Mouse (Mus musculus) ovary, adult 18-20 months (tissue): ENCODE results near the gene D8Ertd738e.
"Not testable (repeated sequence)": the region's sequence is repeated elsewhere in the genome, so short reads cannot be mapped to it uniquely, and the experiment has no call there.

ENCODE experiments used
- DNase-seq: peaks from one replicate; pipeline ENCODE4 v3.0.0; 2022; ENCODE audit warnings: low spot score, mixed read lengths

The D8Ertd738e gene

DNA sequence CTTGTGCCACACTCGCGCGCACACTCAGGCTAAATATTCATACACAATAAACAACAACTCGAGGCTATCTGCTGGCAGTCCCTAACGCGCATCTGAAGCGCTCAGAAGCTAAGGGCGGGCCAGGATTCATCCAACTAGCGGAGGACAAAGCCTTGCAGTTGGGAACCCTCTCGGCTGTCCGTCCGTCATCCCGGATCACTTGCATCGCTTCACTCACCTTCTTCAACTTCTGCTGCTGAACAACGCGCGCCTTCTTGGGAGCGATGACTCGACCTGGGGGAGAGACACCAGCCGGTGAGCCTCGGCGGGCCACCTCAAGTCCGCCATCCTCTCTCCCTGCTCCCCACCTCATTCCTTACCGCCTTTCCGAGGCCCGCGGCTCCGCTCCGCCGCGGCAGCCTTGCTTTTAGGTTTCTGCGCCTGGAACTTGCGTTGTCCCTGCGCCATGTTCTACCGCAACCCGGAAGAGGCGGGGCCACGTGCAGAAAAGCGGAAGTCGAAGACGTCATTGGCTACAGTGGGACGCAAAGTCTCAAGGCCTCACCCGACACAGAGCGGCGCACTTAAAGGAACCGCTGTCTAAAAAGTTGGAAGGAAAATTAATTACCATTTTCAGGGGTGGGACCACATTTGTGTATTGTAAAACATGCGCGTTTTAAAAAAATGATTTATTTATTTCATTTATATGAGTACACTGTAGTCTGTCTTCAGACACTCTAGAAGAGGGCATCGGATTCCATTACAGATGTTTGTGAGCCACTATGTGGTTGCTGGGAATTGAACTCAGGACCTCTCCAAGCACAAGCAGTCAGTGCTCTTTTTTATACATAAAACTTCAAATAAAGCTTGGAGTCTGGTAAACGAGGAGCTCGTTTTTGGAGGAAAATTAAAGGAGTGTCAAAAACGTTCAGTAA lies at the start of gene D8Ertd738e:
Gene D8Ertd738e, minus strand, starts transcription at position 463 of the 914 bp plus-strand sequence.
- DNase-seq: peak; percentile 79

DNA sequence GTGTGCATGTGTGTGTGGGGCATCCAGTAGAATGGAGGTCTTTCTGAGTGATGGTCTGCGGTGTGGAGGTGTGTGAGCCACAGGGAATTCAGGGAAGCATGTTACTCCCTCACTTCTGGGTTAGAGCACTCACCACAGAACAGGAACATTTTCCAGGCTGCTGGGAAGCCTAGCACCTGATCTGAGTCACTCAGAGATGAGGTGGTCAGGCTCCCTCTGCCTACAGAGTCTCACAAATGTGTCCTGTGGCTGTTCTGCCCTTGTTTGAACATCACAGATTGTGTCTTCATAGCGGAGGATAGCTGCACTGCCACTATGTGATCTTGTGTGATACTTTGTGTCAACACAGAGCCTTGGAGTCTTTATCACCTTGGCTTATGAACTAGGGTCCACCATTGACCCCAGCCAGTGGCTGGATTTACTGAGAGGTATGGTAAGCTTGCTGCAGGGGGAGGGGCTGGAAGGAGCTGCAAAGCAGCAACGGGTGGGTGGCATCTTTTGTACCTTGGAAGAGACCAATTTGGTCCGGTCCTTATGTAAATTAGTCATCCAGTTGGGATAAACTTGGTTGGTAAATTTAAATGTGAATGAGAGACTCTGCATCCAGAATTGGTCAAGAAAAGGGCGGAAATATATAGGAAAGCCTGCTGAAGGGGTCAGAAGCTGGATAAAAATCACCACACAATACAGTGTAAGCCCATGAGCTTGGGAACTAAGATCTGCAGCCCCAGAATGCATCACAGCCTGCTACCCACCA lies 47.7 kb upstream of the D8Ertd738e start:
- DNase-seq: no peak

GRCm38 (mm10) chr8:84291688-84292087 lies 42.2 kb upstream of the D8Ertd738e start:
- no peak for DNase-seq

GRCm38 (mm10) chr8:84291086-84291485 lies 41.6 kb upstream of the D8Ertd738e start:
- DNase-seq: no peak

DNA sequence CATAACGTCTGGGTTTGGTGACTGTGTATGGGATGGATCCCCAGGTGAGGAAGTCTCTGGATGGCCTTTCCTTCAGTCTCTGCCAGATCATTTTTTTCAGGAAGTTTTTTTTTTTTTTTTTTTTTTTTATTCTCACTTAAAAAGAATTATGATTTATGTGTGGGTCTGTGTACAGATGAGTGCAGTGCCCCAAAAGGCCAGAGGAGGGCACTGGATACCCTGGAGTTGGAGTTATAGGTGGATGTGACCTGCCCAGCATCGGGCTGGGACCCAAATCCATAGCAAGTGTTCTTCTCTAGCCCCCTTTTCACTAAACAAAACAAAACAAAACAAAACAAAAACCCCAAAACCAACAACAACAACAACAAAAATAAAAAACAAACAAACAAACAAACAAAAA lies 39.4 kb upstream of the D8Ertd738e start:
- no peak for DNase-seq

DNA sequence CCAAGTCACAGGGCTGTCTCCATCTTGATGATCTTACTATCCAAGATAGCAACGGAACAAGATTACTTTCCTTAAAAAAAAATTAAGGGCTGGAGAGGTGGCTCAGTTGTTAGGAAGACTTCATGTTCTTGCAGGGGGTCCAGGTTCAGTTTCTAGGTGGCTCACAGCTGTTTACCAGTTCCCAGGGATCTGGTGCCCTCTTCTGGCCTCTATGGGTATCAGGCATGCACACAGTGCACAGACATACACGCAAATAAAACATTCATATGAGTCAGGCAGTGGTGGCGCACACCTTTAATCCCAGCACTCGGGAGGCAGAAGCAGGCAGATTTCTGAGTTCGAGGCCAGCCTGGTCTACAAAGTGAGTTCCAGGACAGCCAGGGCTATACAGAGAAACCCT lies 36.1 kb upstream of the D8Ertd738e start:
- not testable (repeated sequence) for DNase-seq

- no peak for DNase-seq
Measured at GRCm38 (mm10) chr8:84284608-84285063, 35.1 kb upstream of the D8Ertd738e start.

DNA sequence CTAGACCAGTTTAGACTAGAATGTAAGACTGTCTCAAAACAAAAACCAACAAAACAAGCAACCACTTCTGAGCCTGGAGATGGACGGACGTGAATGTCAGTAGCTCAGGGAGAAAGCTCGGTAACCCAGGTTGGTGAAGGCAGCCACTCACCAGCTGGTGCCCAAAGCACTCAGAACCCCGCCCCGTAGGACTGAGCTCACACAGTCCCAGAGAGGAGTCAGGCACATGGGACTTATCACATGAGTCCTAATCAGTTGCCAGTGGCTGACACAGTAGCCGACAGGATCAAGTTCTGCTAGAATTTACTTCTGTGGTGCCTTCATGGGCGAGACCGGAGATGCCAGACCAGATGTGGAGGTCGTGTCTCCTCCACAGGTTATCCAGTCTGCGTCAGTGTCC lies 31.3 kb upstream of the D8Ertd738e start:
- no peak for DNase-seq

- DNase-seq: no peak
Measured at GRCm38 (mm10) chr8:84276447-84276846, 26.9 kb upstream of the D8Ertd738e start.

DNA sequence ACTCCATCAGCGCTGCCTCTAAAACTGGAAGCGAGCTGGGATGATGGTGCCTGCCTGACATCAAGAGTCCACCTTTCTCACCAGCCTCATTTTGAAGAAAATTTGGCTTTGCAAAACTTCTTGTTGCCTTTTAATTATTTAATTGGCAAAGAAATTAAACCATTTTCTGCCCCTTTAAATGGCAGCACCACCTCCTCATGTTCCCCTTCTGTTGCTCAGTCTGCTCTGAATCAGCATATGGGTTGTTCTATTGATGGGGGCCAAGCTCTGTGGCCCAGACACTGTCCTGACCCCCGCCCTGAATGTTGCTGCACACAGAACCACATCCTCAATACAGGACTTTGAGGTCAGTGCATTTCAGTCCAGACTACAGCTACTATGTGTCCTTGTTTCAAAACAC lies 24.4 kb upstream of the D8Ertd738e start:
- no peak for DNase-seq

DNA sequence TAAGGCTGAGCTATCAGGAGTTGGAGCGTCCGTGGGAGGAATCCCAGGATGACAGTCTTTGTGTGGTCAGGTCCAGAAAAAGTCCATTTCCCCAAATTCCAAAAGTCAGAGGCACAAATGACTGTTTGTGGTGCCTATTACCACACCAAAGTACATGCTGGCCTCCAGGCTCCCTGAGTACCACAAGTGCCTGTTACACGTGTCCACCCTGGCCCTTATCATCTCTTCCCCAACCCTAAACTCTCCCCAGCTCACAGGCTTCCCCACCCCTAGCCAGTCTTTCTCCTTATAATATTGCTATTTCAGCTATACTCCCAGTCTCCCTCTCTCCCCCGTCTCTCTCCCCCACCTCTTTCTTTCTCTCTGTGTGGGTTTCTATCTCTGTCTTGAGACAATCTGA lies 22.8 kb upstream of the D8Ertd738e start:
- DNase-seq: no peak

DNA sequence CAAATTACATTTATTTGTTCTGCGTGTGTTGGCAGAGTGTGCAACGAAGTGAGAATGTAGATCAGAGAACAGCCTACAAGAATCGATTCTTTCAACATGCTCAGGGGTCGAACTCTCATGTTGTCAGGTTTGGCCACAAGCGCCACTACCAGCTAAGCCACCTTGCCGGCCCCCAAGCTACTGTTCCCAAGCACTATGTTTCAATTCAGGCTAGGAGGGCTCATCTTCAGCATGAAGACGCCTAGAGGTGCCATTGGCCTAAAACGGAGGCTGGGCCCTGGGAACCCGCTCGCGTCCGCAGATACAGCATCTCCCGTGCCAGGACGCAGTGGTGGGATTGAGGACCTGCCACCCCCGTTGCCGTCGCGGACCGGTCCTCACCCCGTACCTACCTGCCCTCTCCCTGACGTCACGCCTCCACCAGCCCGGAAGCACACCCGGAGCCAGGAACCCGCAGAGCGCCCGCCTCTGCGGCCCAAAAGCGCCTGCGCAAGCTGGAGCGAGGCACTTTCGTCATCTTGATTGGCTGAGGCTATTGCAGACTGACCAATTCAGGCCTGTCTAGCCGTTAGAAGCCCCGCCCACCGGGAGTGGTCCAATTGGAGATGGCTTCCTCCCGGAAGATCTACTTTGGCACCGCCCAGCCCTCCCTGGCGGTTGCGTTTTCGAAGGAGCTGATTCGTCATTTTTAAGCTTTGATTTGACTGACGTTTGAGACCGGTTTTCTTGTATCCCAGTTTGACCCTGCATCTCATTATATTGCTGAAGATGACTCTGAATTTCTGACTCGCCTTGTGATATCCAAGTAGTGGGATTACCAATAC lies 20.6 kb upstream of the D8Ertd738e start, which contains the start of gene Ccdc130:
Gene Ccdc130, minus strand, starts transcription at position 431 of the 824 bp plus-strand sequence.
- peak; percentile 100 for DNase-seq

- no peak for DNase-seq
Measured at GRCm38 (mm10) chr8:84261098-84261497, 11.6 kb upstream of the D8Ertd738e start.

GRCm38 (mm10) chr8:84256822-84257610 lies 7.5 kb upstream of the D8Ertd738e start, which contains the start of gene Mri1:
Gene Mri1, minus strand, starts transcription at chr8:84257326.
- DNase-seq: peak; percentile 79

- DNase-seq: no peak
Measured at GRCm38 (mm10) chr8:84256458-84256821, 6.9 kb upstream of the D8Ertd738e start.

- DNase-seq: no peak
Measured at GRCm38 (mm10) chr8:84255858-84256257, 6.3 kb upstream of the D8Ertd738e start.

DNA sequence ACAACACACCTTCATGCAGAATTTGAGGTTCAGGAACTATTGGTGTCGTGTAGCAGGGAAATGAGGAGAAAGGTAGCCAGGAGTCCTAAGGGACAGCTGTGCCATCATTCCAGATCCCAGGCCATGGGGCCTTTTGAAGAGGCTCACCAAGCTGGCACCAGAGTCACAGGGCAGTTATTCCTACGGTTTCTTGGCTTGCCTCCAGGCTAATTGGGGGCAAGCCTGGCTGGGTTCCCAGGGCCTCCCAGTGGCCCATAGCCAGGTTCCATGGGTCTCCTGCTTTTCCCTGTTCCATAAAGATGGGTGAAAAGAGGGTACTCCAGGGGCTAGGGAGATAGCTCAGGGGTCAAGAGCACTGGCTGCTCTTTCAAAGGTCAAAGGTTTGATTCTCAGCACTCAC lies 7.7 kb downstream of the D8Ertd738e start:
- no peak for DNase-seq

DNA sequence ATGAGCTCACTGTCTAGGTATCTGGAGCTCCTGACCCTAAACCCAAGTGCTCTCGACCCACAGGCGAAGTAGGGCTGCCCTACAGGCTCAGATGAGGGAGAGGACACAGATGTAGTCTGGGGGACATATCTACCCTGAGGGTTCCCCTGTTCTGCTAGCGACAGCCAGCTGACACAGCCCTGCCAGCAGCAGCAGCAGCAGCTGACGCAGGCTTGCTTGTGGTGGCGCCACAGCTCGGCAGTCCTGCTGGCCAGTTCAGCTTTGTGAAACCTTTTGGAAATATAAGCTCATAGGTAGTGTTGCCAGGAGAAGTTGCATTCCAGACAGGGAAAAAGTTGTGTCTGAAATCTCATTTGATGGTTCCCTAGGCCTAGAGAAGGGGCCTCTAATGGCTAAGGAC lies 8.4 kb downstream of the D8Ertd738e start:
- no peak for DNase-seq

DNA sequence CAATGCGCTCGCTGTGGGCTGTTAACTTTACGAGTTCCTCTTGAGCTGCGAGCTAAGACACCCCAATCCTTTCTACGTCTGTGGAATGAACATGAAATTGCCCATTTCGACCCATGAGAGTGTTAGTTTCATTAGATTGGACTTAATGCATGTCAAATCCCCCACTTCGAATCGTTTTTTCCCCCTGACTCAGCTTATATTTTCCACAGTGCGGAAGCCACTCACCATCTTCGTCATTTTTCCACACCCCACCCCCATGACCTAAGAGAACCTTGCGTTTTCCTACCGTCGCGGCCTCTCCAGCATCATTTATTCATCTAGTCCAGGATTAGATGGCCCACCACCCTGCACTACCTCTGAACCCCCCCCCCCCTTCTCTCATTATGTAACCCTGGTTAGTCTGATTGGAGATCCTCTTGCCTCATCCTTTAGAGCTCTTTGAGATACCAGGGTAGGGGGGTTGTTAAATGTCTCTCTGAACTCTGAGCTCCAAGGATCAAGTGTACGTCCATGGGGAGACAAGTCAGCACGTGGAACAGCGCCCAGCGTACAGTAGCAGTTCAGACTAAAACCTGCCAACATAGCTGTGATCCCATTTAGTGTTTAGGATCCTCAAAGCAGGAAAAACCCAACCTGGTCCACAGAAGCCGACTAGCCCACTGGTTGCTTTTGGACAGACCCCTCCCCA lies 11.8 kb downstream of the D8Ertd738e start:
- no peak for DNase-seq

- peak; percentile 98 for DNase-seq
Measured at GRCm38 (mm10) chr8:84236998-84237473, 12.5 kb downstream of the D8Ertd738e start, which contains the start of gene Zswim4. Gene Zswim4, minus strand, starts transcription at chr8:84237055.
